Mouse (Mus musculus) embryonic facial prominence, embryonic 11.5 days (tissue): ENCODE measurements around the gene Csf2ra. TPM values are rescaled to one million over a fixed set of nuclear protein-coding genes. Genes with fewer than 3 reads are reported as not detected.
"Not testable (repeated sequence)": the region's sequence is repeated elsewhere in the genome, so short reads cannot be mapped to it uniquely, and the experiment has no call there.

Source experiments
- ATAC-seq: fragments of 200-750 bp; cut with Nextera tagmentation; replicated peaks from 2 replicates; pipeline ENCODE4 v1.8.0; 2017; ENCODE audit warnings: low read depth; ENCODE audit not compliant: insufficient number of reproducible peaks, low FRiP score, low TSS enrichment
- DNase-seq: peaks from one replicate; pipeline ENCODE4 v3.0.0-alpha.2; 2015; ENCODE audit warnings: low spot score
- H3K27ac ChIP-seq: fragments of 300-500 bp; sonication (generic); replicated peaks from 2 replicates; pipeline ENCODE4 v1.5.1; 2014; ENCODE audit warnings: mild to moderate bottlenecking, low read depth, low read length, control low read depth
- H3K27me3 ChIP-seq: fragments of 300-500 bp; sonication (generic); 2 replicates; pipeline ENCODE4 v1.6.1; 2014; ENCODE audit warnings: mild to moderate bottlenecking, low read length, moderate library complexity, mixed read lengths; ENCODE audit not compliant: control insufficient read depth, insufficient read depth
- H3K36me3 ChIP-seq: fragments of 300-500 bp; sonication (generic); replicated peaks from 2 replicates; pipeline ENCODE4 v1.6.1; 2014; ENCODE audit warnings: low read depth, mild to moderate bottlenecking, low read length, moderate library complexity, mixed read lengths; ENCODE audit not compliant: control insufficient read depth, insufficient read depth
- H3K4me1 ChIP-seq: fragments of 300-500 bp; sonication (generic); 2 replicates; pipeline ENCODE4 v1.6.1; 2014; ENCODE audit warnings: low read length, mixed read lengths; ENCODE audit not compliant: control insufficient read depth, insufficient read depth
- H3K4me2 ChIP-seq: fragments of 300-500 bp; sonication (generic); 2 replicates; pipeline ENCODE4 v1.6.1; 2014; ENCODE audit warnings: low read depth, mild to moderate bottlenecking, control low read depth, low read length, moderate library complexity
- H3K4me3 ChIP-seq: fragments of 300-500 bp; sonication (generic); 2 replicates; pipeline ENCODE4 v1.5.1; 2014; ENCODE audit warnings: low read depth, low read length, control low read depth
- H3K9ac ChIP-seq: fragments of 300-500 bp; sonication (generic); replicated peaks from 2 replicates; pipeline ENCODE4 v1.6.1; 2014; ENCODE audit warnings: mild to moderate bottlenecking, control low read depth, low read length
- H3K9me3 ChIP-seq: fragments of 300-500 bp; sonication (generic); replicated peaks from 2 replicates; pipeline ENCODE4 v1.6.1; 2016; ENCODE audit warnings: mild to moderate bottlenecking, low read length, inconsistent platforms, mixed read lengths; ENCODE audit not compliant: control insufficient read depth
- WGBS: fragments of 180-500 bp; shearing (Covaris S2); extraction: QIAGEN DNeasy Blood & Tissue Kit; methylation state at CpG from one replicate; pipeline ENCODE4 v1.1.7; 2014; 5-methylcytosine and 5-hydroxymethylcytosine counted together
- polyA plus RNA-seq: library from polyadenylated mRNA; unstranded; fragments of >200 nt; fragmentation: Nextera tagmentation; extraction: Ambion mirVana; gene quantifications from 2 replicates; pipeline ENCODE4 v1.2.1, GENCODE M21; 2014

The Csf2ra gene
- polyA plus RNA-seq, 1 experiment from 2014 or later: 6.7 TPM

GRCm38 (mm10) chr19:61199316-61199715 is 28.9 kb downstream of the Csf2ra start:
- no peak overlapping the region for H3K27ac ChIP-seq
- H3K27me3 ChIP-seq: no peaks in the 10 kb centered on the region
- DNase-seq (peak; percentile 92), ATAC-seq (no peak)
- H3K4me3 ChIP-seq: no peak overlapping the region
- no peaks in the 10 kb centered on the region for H3K4me1 ChIP-seq
- H3K9ac ChIP-seq: no peak overlapping the region
- H3K36me3 ChIP-seq: no peaks in the 10 kb centered on the region
- H3K4me2 ChIP-seq: no peak overlapping the region
- H3K9me3 ChIP-seq: no peaks in the 10 kb centered on the region
- WGBS: 13% methylated on average over 13 of the region's 13 CpGs

- DNase-seq, ATAC-seq, H3K4me2 ChIP-seq, H3K27ac ChIP-seq, H3K4me1 ChIP-seq, H3K9me3 ChIP-seq, H3K4me3 ChIP-seq, H3K9ac ChIP-seq, H3K36me3 ChIP-seq, H3K27me3 ChIP-seq: not testable (repeated sequence)
- 77% methylated on average over 2 of the region's 2 CpGs for WGBS
Measured at GRCm38 (mm10) chr19:61183590-61183989, 44.6 kb downstream of the Csf2ra start, which contains the start of gene Gm6020. Gm6020 (plus strand) TSS chr19:61183890.

GRCm38 (mm10) chr19:61175756-61176324 is 52.4 kb downstream of the Csf2ra start, which contains the start of gene Gm7102:
Gm7102 (minus strand) TSS chr19:61176309.
- Histone ChIP-seq H3K9me3 (no peaks in the 10 kb centered on the region), H3K9ac (peak within 1 kb of the TSS; percentile 35; the same call in 1 of the 2 replicates), H3K4me2 (peak within 1 kb of the TSS; percentile 33; the same call in 1 of the 2 replicates), H3K27me3 (no peaks in the 10 kb centered on the region), H3K4me1 (no peaks in the 10 kb centered on the region), H3K27ac (no peak within 1 kb of the TSS), H3K36me3 (no peaks in the 10 kb centered on the region), H3K4me3 (no peak within 1 kb of the TSS)
- 23% methylated on average over 34 of the region's 39 CpGs for WGBS
- no peak for ATAC-seq
- peak; percentile 7 for DNase-seq

Other genes starting within 250 kb of the Csf2ra start
- gene Zfp950, start 87.6 kb downstream of the Csf2ra start, polyA plus RNA-seq: 28.6 and 29.8 TPM in 2 replicates
- gene Gm7102, start 52.1 kb downstream of the Csf2ra start, polyA plus RNA-seq: 0.56 TPM in 1 of 2 replicates, not detected in the other
- gene Gm6020, start 44.5 kb downstream of the Csf2ra start, polyA plus RNA-seq: not detected in 2 replicates
- gene Gm21060, start 68.6 kb upstream of the Csf2ra start, polyA plus RNA-seq: not detected in 2 replicates